Mouse (Mus musculus) cerebellum, adult 18-20 months (tissue): ENCODE measurements at regions not wholly inside any gene's neighbourhood (a gene's known extent, or its start where the extent isn't known, plus 50 kb on each side); places are given as distances from the start of the nearest gene placed in this dataset.

ENCODE experiments used
- DNase-seq, 2 experiments: peaks; one replicate each; pipeline ENCODE4 v3.0.0; 2021

DNA sequence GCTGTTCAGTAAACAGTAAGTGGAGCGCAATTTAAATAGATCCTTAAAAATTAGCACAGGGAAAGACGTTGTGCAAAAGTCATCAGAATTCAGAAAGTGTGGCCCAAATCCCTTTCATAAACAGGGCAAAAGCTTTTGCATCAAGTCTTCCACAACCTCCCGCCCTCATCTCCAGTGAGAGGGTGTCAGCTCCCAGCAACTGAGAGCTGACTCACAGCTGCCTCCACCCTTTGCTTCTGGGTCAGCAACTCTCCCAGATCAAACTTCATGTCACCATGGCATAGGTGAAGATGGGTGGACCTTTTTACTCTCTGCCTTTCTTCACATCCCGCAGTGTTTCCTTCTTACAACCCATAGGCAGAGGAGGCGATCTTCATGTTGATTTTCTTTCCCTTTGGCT lies 768.0 kb downstream of the Gm826 start:
- DNase-seq: no peak

DNA sequence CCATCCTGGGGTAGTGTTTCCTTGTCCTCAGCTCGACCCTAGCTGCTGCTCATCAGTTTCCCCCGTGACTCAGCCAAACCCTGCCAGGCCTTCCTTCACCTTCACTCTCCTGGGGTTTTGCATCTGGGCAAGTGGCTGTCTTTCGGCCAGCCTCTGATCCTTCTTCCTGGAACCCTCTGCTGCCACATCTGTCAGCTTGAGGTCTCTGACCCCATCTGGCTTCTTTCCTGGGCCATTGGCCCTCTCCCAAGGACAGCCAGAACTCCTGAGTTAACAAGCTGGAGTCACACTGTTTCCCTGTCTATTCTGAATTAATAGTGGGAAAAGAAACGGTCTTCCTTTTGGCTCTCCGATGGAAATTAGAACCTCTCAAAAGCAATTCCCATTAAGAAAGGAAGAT lies 767.5 kb downstream of the Gm826 start:
- peak; percentile 2 to 9 for DNase-seq

DNA sequence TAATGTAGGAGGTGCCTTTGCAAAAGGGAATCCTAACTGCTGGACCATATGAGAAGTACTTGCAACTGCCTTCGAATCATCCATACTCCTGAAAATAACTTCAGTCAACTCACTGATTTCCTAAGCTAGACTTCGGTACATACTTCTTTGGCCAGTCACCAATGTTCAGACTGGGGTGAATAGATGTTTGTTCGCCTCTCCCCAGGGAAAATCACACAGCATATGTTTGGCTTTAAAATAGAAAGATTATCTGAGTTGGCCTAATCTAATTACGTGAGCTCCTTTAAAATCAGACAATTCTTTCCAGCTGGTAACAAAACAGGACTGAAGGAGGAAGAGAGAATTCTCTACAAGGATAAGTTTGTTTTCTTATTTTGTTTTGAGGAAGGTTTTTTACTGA lies 765.6 kb downstream of the Gm826 start:
- DNase-seq: no peak

DNA sequence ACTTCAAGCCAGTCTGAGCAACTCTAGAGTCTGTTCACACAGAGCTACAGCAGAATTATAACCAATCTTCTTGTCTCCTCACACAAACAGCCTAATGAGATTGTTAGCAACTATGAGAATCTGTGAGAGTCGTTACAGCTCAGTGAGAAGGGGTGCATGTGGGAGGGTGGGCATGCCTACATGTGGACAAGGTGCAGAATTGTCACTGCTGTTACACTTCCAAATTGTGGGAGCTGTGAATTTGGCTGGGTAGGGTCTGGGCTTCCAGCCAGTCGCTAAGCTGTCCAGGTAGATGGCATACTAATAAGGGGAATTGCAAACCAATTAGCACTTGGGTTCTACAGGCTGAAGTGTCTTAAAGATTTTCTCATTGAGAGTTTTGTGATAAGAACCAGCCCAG lies 762.1 kb downstream of the Gm826 start:
- DNase-seq: no peak

DNA sequence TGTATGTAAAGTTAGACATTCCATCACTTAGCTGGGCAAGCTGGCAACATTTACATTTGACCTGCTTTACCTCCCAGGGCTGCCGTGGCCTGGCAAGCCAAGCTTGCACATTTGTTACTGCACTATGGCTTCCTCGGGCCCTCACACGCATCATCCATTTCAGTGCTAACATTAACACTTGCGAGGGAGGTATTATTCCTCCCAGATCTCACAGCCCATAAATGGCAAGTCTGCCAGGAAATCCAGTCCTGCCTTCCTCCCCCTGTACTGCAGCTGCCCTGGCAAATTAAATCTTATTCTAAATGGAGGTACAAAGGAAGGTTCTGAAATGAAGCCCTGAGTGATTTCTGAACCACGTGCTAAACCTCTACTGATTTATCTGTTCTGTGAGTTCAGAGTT lies 758.7 kb downstream of the Gm826 start:
- no peak for DNase-seq

DNA sequence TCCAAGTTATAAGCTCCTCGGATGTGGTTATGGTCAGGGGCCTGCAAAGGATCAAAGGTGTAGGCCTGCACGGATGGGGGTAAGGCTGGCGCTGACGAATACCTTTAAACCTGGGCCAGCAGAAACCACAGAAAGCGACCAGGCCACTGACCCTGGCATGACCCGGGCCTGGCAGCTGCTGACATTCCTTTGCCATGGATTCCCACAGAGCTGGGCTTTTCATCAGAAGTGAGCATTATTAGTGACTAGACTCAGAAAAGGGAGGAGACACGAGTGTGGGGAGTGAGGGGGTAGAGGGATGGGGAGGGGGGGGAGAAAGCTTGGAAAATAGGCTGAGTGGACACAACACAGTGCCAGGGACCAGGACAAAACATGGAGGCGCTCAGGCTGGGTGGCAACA lies 750.9 kb downstream of the Gm826 start:
- DNase-seq: no peak

DNA sequence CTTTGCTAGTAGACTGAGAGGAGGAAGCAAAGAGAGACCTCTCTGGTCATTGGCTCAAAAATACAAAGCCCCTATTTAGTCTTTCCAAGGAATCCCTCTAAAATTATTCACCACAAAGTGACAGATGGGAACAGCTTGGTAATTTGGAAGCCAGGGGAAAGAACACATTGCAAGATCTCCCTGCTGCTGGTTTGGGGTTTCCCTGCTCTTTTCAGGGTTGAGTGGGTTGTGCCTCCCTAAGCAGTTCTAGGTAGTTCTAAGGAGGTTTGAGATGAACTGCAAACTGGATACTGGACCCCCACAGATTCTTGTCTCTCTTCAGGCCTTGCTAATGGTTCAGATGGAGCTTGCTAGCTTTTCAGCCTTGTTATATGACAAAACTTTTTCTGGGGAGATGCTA lies 749.3 kb downstream of the Gm826 start:
- no peak for DNase-seq

DNA sequence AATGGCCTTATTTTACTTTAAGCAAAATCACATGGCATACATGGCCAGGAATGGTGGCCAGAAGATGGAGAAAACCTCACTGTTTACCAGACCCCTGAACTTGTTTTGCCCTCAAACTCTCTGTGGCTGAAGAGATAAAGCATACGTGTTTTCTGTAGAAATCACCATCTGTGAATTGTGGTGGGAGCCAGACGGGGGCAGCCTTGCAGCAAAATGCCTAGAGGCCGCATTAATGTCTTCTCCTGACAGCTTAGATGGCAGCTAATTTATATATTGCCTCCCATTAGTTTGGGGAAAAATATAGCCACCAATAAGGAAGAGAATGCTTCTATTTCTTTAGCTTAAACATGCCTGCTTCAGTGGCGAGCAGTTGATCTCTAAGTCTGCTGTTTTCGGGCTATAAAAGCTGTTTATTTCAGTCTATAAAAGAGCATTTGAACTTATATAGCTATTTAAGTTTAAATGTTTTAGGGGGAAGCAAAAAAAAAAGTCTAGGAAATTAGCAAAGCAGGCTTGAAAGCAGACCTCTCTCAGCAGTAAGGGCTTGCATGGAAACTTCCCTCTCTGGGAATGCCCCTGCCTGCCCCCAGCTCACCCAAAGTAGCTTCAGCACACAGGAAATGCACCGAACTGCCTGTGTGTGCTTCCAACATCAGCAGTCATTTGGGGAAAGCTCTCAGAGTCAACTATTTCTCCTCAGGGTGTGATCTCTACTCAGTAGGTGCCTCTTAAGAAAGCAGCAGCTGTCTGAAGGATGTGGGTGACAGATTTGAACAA lies 747.1 kb downstream of the Gm826 start:
- no peak for DNase-seq

DNA sequence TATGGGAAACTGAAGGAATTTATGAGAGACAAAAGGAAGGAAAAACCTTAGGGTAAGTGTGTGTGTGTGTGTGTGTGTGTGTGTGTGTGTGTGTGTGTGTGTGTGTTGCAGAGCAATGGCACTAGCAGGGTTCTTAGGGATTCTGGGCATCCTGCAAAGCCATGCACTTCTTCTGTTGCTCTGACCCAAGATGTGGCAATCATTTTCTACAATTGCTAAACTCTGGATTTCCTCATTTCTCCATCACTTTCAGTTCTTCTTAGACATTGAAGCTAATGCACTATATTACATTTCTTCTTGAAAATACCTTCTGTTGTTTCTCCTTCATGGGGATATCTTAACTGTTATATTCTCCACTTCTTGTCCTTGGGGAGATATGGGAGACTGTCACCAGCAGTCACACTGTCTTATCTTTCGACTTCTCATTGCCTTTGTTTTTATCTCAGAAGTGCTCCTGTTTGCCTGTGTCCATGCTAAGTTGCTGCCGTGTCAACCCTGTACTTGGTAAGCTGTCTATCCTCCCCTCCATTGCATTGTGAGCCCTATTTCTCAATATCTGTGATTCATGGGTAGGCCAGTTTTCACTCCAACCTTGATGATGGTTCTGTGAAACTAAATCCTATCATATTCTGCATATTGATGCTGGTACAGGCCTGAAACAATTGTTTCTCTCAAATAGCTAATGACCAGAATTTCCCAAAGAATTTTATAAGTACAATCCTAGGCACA lies 742.4 kb downstream of the Gm826 start:
- DNase-seq: no peak

DNA sequence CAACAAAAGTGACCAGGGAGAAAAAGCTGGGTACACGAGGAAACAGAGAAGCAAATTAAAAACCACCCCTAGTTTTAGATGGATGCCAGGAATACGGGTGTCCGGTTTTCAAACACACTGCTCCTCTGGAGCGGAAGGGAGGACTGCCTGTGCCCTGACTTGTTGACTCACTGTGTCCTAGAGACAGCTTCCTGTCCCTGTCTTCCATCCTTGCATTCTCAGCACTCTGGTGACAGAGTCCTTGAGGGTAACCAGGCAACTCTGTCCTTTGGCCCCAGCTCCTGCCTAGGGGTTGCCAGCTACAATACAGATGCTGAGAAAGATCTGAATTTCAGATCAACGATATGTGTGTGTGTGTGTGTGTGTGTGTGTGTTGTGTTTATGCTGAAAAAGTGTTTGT lies 741.1 kb downstream of the Gm826 start:
- DNase-seq: peak in 1 of 2 experiments; percentile 3

DNA sequence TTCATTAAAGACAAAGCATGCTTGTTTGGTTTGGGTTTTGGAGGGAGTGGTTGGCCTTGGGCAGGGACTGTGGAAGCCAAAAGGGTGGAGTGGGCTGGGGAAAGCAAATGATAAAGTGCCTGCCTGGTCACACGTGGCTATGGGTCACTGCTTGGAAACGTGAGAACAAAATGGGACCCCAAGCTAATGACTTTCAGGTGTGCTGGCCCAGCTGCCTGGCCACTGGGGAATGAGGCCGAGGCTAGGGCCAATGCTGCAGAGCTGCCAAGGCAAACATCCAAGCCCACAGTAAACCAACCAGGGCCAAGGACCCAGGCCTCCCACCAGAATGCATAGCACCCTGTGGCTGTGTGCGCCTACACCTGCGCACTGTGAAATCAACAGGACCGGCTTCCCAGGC lies 737.7 kb downstream of the Gm826 start:
- DNase-seq: no peak

DNA sequence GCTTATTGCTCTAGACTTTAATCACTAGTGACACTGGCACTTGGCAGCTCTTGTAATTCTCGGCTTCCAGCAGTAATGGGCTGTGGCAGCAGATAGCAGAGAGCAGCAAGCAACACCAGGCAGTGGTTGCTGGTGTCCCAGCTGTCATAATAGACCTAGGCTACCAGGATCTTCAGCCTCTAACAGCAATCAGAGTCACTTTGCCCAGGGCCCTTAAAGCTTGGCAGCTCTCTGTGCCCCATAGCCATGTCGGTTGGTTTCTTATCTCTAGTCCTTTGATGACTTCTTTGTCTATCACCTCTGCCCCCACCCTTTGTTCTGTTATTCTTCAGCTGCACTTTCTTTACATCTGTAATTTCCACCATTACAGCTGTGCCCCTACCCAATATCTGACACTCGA lies 735.9 kb downstream of the Gm826 start:
- DNase-seq: no peak

DNA sequence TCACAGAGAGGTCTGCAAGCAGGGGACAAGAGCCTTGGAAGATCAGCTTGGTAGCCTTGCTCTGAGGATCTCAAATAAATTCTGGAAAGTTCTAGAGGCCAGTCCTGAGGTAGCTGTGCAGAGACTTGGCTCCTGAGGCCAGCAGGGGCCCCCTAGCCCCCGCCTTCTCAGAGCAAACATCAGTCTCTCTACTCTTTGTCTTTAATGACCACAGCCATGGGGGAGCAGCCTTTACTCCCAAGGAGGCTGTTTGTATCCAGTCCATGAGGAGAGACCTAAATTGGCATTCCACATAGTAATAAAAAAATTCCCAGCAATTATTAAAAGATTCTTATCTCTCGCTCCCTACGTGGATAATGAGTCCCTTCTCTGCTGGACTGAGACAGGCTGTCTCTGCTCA lies 726.8 kb downstream of the Gm826 start:
- DNase-seq: no peak

DNA sequence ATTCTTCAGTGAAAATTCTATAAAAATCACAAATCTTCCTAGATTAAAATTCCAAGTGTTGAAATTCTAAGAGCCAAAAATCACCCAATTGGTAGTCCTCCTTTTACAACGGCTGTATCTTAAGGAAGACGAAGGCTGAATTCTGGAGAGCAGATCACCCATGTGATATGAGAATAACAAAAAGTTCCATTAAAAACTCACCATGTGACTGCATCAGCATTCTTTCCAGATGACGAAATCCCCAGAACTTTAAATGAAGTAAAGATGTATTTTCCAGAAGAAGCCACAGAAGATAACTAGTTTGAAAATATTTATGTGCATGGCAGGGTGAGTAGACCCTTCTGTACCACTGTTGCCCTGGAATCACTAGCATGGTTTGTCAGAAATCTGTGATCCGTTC lies 723.5 kb downstream of the Gm826 start:
- DNase-seq: no peak

DNA sequence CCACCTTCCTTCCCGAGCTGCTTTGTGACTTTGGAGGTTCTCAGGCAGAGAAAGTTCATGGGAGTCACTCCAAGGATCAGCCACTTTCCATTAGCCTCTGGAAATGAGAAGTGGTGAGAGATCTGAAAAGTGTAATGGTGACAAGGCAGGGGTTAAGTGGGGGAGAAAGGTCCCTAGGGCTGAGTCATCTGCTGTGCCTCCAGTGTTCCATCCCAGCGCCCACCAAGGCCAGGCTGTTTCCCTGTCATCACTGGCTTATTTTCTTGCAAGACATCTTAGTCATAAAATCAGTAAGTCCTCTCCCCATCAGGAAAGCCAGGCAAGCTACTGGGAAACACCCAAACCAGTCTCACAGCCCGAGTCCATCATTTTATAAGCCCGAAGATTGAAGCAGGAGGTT lies 717.3 kb downstream of the Gm826 start:
- DNase-seq: no peak

DNA sequence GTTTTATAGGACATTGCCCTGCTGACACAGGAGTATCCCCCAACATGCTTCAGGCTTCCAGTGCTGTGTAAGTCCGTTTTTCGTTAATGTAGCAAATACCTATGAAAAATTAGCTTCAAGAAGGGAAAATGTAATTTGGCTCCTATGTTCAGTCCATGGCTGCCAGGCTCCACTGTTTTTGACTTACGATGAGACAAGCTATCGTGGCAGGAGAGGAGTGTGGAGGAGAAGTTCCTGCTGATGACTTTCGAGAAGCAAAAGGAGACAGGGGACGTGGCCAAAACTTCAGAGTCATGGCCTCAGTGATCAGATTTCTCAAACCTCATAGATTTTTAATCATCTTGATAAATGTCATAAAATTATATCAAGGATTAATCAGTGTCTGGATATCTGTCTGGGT lies 712.7 kb downstream of the Gm826 start:
- DNase-seq: no peak

DNA sequence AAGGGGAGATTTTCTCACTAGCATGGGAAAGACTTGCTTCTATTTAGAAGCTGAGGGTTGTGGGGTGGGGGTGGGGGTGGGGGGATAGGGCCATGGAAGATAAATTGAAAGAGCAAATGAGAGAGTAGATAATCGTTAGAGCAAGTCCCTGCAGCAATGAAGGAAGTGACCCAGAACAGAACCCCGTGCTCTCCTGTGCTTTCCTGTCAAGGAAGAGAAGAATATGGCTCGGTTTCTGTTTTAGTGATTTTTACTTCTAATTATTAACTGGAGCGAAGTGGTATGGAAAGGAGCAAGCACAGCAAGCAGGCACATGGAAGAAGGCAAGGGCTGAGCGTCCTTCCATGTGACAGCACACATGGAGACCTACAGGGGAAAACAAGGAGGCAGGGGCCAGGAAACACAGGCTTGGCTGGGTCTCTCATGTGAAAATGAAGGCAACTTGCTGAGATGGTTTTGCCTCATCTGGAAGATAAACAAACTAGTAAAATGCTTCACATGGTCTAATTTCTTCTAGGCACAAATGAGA lies 711.8 kb downstream of the Gm826 start:
- no peak for DNase-seq

DNA sequence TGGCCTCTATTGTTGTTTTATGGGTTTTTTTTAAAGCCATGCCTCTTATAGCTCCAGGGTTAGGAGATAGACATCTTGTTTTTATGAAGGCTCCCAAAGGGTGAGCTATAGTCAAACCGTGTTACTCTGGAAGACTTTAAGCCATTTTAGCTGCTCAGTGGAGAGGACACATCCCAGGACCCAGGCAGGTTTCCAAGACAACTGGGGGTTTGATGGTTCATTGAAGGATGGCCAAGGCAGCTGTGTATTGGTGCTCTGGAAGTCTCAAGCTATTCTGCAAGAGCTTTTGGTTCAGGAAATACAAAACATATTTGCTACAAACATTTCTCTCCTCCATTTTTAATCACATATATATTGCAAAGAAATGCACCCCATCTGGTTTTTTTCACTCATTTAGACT lies 708.7 kb downstream of the Gm826 start:
- DNase-seq: no peak

DNA sequence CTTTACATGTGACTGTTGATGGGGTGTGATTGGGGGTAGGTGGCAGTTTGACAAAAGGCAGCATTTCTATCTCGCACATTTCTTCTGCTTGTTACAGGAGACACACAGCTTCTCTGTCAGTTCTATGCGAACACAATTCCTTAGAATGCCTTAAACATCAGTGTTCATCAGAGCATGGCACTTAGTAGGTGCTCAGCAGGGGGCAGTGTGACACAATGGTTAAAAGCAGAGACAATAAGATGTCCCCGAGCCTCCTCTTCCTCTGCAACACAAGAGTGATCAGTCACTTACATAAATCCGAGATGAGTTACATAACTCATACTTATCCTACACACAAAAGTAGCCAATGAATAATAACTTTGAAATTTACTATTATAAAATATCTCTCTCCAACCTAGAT lies 688.1 kb downstream of the Gm826 start:
- no peak for DNase-seq

DNA sequence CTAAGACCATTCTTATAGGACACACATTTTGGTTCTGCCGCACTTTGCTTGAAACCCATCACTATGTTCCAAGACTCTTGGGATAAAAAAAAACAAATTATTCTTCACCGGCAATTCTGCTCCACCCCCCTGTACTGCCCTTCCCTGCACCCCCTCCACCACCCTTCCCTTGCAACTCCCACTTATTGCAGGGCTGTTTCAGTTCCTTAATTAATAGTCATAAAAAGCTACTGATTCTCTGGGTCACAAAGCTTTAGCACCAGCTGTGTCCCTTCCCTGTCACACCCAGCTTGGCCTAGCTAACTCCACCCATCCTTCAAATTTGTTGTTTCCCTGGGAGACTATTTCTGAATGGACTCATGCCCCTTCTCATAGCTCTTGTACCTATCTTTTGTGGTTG lies 687.4 kb downstream of the Gm826 start:
- no peak for DNase-seq

DNA sequence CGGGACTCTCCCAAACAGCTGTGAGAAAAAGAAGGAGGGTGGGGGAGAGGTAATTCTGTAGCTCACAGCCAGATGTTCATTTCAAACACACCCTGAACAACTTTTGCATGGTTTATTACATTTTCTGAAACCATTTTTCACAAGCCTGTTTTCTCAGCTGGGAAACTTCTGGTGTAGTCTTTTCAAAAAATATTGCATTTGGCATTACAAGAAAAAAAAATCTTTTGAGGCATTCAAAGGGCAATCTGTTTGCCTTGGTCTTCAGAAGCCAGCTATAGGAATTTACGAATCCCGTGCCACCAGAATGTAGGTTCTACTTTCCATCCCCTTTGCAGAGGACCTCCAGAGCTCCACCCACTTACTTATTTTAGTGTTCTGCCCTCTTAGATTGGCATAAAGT lies 681.7 kb downstream of the Gm826 start:
- no peak for DNase-seq

DNA sequence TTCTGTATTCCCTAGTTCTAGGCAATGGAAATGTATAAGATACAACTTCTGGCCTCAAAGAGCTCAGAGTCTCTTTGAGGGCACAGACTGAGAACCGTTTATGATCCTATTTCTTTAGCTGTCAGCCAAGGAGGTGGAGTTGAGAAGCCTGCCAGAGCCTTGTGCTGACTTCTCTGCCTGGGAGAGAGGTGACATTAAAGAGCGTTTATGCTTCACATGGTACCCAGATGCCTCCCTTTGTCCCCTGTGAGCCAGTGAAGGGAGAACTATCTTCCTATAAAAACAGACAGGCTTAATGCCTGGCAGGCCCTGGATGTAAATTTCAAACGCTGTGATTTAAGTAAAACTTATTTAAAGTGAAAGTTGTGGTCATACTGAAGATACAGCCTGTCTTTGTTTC lies 657.1 kb downstream of the Gm826 start:
- DNase-seq: no peak

DNA sequence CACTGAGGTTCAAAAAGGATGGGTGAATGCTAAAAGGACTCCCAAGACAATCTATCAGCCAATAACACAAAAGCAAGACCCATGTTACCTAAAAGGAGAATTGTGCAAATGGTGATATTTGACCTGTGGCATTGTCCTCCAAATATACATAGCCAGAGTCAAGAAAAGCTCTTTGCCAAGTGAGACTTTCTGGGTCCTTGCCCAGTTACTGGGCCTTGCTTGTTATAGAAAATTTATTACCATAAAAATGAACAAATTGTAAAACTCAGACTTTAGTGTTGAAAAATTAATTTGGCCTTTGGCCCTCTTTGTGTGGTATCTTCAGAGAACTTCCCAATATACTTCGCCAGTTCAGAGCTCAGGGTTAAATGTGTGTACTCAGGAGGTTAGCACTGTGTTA lies 653.3 kb downstream of the Gm826 start:
- no peak for DNase-seq

DNA sequence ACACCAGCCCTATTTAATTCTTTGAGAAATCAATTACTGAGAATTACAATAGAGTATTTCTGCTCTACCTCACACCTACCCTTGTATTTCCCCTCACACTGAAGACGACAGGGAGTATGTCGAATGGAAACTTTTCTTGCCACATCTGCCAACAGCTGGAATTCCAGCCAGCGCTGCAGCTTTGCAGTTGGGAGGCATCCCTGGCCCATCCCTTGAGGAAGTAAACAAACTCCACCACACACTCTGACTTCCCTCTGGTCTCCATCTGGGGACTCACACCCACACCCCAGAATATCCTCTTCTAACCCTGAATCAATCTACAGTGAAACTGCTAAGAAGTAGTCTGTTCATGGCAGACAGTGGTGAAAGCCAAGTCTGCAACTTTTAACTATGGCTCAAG lies 630.9 kb downstream of the Gm826 start:
- no peak for DNase-seq

DNA sequence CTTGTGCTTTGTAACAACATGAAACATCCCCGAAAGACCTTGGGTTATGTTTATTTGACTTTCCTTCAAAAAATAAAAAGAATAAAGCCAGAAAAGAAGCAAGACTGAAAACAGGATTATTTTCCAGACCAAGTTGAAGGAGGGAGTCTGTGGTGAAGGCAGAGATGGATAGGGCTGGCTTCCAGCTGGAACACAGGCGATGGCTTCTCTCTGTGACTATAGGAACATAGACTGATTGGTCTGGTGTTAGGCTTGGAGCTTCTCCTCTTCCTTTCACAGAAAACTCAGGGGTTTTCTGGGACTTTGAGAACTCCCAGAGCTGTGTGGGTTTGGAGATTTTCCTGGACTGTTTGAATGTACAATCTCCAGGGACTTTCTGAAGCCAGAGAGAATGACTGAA lies 625.8 kb downstream of the Gm826 start:
- DNase-seq: no peak
